ENCODE assay signal across 34 mouse cellular contexts in the genomic region with DNA sequence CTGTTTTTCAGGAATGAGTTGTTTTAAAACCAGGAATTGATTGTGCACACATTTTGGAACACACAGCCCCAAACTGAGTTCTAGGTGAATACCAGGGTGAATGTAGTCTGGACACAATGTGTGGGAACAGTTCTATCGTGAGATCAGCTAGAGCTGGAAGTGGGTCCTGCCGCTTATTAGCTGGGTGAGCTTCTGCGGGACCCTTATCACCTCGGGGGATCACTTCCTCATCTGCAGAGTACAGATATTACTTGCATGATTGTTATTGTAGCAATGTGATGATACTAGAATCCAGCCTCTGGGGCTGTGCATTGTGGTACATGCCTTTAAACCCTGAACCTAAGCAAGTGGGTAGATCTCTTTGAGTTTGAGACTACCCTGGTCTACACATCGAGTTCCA. TPM values are rescaled to one million over a fixed set of nuclear protein-coding genes. Genes with fewer than 3 reads are reported as not detected.
"Had no signal": no experiment of that assay in that cellular context is flagged by ENCODE, and none has a peak within 500 bp of the region (broad histone marks: within the 10 kb centered on the region; RNA-seq: fewer than 3 reads in every experiment).

No protein-coding gene starts in this region.

- H3K4me2 ChIP-seq: heart, embryonic 12.5 days; hindbrain, embryonic 12.5 days; hindbrain, embryonic 14.5 days; intestine, embryonic 15.5 days; kidney, embryonic 15.5 days; limb, embryonic 12.5 days; liver, embryonic 12.5 days had no signal

- ATAC-seq: hindbrain, embryonic 16.5 days; inflammation-experienced regulatory T-cells, adult 6 months; intestine, embryonic 15.5 days; liver, embryonic 12.5 days had no signal

- H3K27me3 ChIP-seq: heart, embryonic 12.5 days; hindbrain, embryonic 12.5 days; intestine, embryonic 15.5 days; kidney, embryonic 15.5 days; limb, embryonic 12.5 days; liver, embryonic 12.5 days had no signal

- H3K9ac ChIP-seq: heart, embryonic 12.5 days; hindbrain, embryonic 12.5 days; hindbrain, embryonic 14.5 days; intestine, embryonic 15.5 days; kidney, embryonic 15.5 days; limb, embryonic 12.5 days; liver, embryonic 12.5 days; liver, embryonic 14.5 days had no signal

- H3K4me3 ChIP-seq: heart, embryonic 10.5 days; heart, embryonic 12.5 days; hindbrain, embryonic 10.5 days; hindbrain, embryonic 12.5 days; intestine, embryonic 15.5 days; kidney, embryonic 15.5 days; layer of hippocampus, adult 2 months; left cerebral cortex, adult 2 months; limb, embryonic 10.5 days; limb, embryonic 12.5 days; liver, embryonic 12.5 days had no signal

- H3K27ac ChIP-seq: heart, embryonic 10.5 days; hindbrain, embryonic 10.5 days; hindbrain, embryonic 12.5 days; hindbrain, embryonic 14.5 days; intestine, embryonic 15.5 days; kidney, embryonic 15.5 days; kidney, postnatal 0 days; layer of hippocampus, adult 2 months; left cerebral cortex, adult 2 months; limb, embryonic 10.5 days; limb, embryonic 12.5 days; liver, embryonic 12.5 days; liver, embryonic 14.5 days had no signal

- H3K36me3 ChIP-seq: heart, embryonic 10.5 days; heart, embryonic 12.5 days; hindbrain, embryonic 10.5 days; hindbrain, embryonic 12.5 days; intestine, embryonic 15.5 days; kidney, embryonic 15.5 days; limb, embryonic 10.5 days; limb, embryonic 12.5 days; liver, embryonic 12.5 days had no signal

- DNase-seq: gastrocnemius, postnatal 14 days; gastrocnemius, postnatal 36 days; heart, adult 18-20 months; heart, postnatal 10 days; heart, postnatal 4 days; kidney, adult 11 months; kidney, adult 2 months; kidney, adult 9 months; kidney, postnatal 25 days; kidney, postnatal 4 days had no signal

- H3K9me3 ChIP-seq: heart, embryonic 10.5 days; heart, embryonic 12.5 days; hindbrain, embryonic 10.5 days; hindbrain, embryonic 12.5 days; intestine, embryonic 15.5 days; kidney, embryonic 15.5 days; limb, embryonic 10.5 days; limb, embryonic 12.5 days; liver, embryonic 12.5 days had no signal

RNA-seq across cellular contexts. Expression of a gene that starts 13.8 kb away (rescaled TPM):
- total RNA-seq: gastrocnemius, adult 18-20 months; gastrocnemius, postnatal 14 days; gastrocnemius, postnatal 36 days; heart, adult 18-20 months; heart, adult 8-10 months; heart, postnatal 4 days; layer of hippocampus, adult 2 months; liver, adult 2 months had no signal
- polyA plus RNA-seq: gonadal fat pad, adult 2 months; heart, embryonic 10.5 days; heart, embryonic 12.5 days; heart, embryonic 14.5 days; heart, embryonic 16.5 days; hindbrain, embryonic 10.5 days; hindbrain, embryonic 12.5 days; hindbrain, embryonic 14.5 days; hindbrain, embryonic 16.5 days; inflammation-experienced regulatory T-cells, adult 6 months; intestine, embryonic 15.5 days; kidney, adult 2 months; kidney, embryonic 15.5 days; kidney, postnatal 0 days; limb, embryonic 10.5 days; limb, embryonic 12.5 days; limb, embryonic 14.5 days; liver, adult 2 months; liver, embryonic 12.5 days; liver, embryonic 14.5 days; liver, embryonic 16.5 days had no signal
